Mouse (Mus musculus): ENCODE measurements around the gene C8a. TPM values are rescaled to one million over a fixed set of nuclear protein-coding genes. Genes with fewer than 3 reads are reported as not detected.

The C8a gene
- polyA plus RNA-seq, 1 experiment from 2014 or later: 0.51 TPM

DNA sequence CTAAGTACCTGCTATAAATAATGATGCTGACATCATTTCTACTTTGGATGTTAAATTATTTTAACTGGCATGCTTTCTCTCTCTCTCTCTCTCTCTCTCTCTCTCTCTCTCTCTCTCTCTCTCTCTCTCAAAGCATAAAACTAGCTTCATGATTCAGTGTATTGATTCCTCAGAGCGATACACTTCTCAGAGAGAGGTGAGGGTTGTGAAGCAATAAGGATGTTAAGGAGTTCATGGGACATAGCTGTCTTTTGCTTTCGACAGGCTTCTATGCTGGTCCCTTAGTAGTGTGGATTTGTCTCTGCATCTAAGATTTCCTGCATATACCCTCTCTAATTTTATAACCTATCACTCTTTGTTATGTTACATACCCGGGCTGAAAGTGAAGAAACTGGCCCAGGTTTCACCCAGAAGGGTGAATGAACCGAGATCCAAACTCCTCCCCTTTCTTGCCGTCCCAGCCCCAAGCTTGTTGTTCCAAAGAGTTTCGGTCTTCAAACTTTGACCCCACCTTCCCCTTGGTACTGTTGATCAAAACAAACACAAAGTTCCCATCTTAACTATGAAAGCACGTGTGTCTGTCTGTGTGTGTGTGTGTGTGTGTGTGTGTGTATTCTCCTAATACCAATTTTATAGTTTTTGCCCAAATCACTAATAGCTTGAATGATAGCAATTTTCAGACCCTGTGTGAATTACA, 51.7 kb downstream of the C8a start:
- Histone ChIP-seq H3K9me3 (ENCODE audit: control insufficient read depth, low read length) (no peaks in the 10 kb centered on the region), H3K27ac (ENCODE audit: low read depth, low read length) (no peak overlapping the region), H3K4me2 (replicated peaks; ENCODE audit: low read depth, low read length) (no peak overlapping the region), H3K36me3 (ENCODE audit: control insufficient read depth, insufficient read depth, low read length) (no peaks in the 10 kb centered on the region), H3K27me3 (ENCODE audit: control insufficient read depth, insufficient read depth, low read length) (no peaks in the 10 kb centered on the region), H3K4me1 (ENCODE audit: control insufficient read depth, insufficient read depth, low read length) (no peaks in the 10 kb centered on the region), H3K4me3 (ENCODE audit: low read length) (no peak overlapping the region), H3K9ac (ENCODE audit: low read depth, low read length) (no peak overlapping the region)
- 56% methylated on average over 7 of the region's 7 CpGs for WGBS
- no peak for ATAC-seq (ENCODE audit: low FRiP score, low TSS enrichment)

DNA sequence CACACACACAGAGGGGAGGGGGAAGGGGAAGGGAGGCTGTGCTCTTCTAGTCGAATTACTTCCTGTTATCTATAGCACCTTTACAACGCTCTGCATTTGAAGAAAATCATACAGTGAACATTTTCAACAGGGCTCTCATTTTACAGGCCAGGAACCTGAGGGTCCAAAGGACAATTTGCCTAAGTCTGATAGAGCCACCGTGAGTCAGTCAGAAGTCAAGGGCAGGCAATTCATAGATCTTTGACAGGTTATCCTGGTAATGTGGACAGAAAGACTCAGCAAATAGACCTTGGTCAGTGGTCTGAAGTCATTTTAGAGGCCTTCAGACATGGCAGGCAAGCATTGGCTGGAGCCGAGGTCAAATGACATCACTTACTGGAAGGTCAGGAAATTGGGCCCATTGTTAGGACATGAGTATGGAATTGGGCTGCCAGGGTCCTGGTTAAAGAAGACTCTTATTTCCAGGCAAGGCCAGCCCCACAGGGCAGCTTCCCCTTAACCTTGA, 52.5 kb downstream of the C8a start:
- no peaks in the 10 kb centered on the region for H3K36me3 ChIP-seq (ENCODE audit: control insufficient read depth, insufficient read depth, low read length)
- WGBS: 76% methylated on average over 4 of the region's 4 CpGs

GRCm38 (mm10) chr4:104819891-104820290, 56.3 kb downstream of the C8a start:
- Histone ChIP-seq H3K4me2 (replicated peaks; ENCODE audit: low read depth, low read length) (no peak overlapping the region), H3K36me3 (ENCODE audit: control insufficient read depth, insufficient read depth, low read length) (no peaks in the 10 kb centered on the region), H3K4me1 (ENCODE audit: control insufficient read depth, insufficient read depth, low read length) (no peaks in the 10 kb centered on the region), H3K4me3 (ENCODE audit: low read length) (no peak overlapping the region), H3K9me3 (ENCODE audit: control insufficient read depth, low read length) (no peaks in the 10 kb centered on the region), H3K9ac (ENCODE audit: low read depth, low read length) (no peak overlapping the region), H3K27ac (ENCODE audit: low read depth, low read length) (no peak overlapping the region), H3K27me3 (ENCODE audit: control insufficient read depth, insufficient read depth, low read length) (no peaks in the 10 kb centered on the region)
- ATAC-seq (ENCODE audit: low FRiP score, low TSS enrichment): no peak
- 58% methylated on average over 4 of the region's 4 CpGs for WGBS

More for the DNA sequence above, 52.5 kb downstream of the C8a start:
- no peaks in the 10 kb centered on the region for H3K27me3 ChIP-seq (ENCODE audit: control insufficient read depth, insufficient read depth, low read length)
- no peak overlapping the region for H3K9ac ChIP-seq (ENCODE audit: low read depth, low read length)
- no peak overlapping the region for H3K27ac ChIP-seq (ENCODE audit: low read depth, low read length)
- no peak for ATAC-seq (ENCODE audit: low FRiP score, low TSS enrichment)
- H3K4me1 ChIP-seq (ENCODE audit: control insufficient read depth, insufficient read depth, low read length): no peaks in the 10 kb centered on the region
- no peak overlapping the region for H3K4me3 ChIP-seq (ENCODE audit: low read length)
- H3K4me2 ChIP-seq (replicated peaks; ENCODE audit: low read depth, low read length): no peak overlapping the region
- H3K9me3 ChIP-seq (ENCODE audit: control insufficient read depth, low read length): no peaks in the 10 kb centered on the region

GRCm38 (mm10) chr4:104818986-104819385, 57.2 kb downstream of the C8a start:
- no peak overlapping the region for H3K9ac ChIP-seq (ENCODE audit: low read depth, low read length)
- no peak overlapping the region for H3K27ac ChIP-seq (ENCODE audit: low read depth, low read length)
- no peaks in the 10 kb centered on the region for H3K36me3 ChIP-seq (ENCODE audit: control insufficient read depth, insufficient read depth, low read length)
- no peak overlapping the region for H3K4me3 ChIP-seq (ENCODE audit: low read length)
- WGBS: 74% methylated on average over 4 of the region's 4 CpGs
- no peaks in the 10 kb centered on the region for H3K27me3 ChIP-seq (ENCODE audit: control insufficient read depth, insufficient read depth, low read length)
- no peaks in the 10 kb centered on the region for H3K4me1 ChIP-seq (ENCODE audit: control insufficient read depth, insufficient read depth, low read length)
- no peak for ATAC-seq (ENCODE audit: low FRiP score, low TSS enrichment)
- H3K9me3 ChIP-seq (ENCODE audit: control insufficient read depth, low read length): no peaks in the 10 kb centered on the region
- H3K4me2 ChIP-seq (replicated peaks; ENCODE audit: low read depth, low read length): no peak overlapping the region

DNA sequence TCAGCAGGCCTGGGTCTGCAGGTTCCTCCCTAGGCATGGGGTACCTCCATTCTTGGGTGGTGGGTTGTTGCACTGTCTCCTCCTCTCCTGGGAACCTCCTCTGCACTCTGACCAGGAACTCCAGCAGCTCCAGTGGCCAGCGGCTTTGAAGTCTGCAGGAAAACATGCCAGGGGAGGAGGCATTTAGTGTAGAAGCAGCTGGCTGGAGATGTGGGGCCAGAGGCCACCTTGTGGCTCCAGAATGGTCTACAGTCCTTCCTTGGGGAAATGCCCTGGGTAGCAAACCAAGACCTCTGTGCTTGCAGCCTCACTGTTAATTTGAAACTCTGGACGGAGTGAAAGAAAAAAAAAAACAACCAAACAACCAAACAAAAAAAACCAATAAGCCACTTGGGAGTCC, 58.7 kb downstream of the C8a start:
- H3K9me3 ChIP-seq (ENCODE audit: control insufficient read depth, low read length): no peaks in the 10 kb centered on the region
- WGBS: 26% methylated on average over 2 of the region's 2 CpGs
- H3K9ac ChIP-seq (ENCODE audit: low read depth, low read length): no peak overlapping the region
- no peak overlapping the region for H3K4me2 ChIP-seq (replicated peaks; ENCODE audit: low read depth, low read length)
- no peak for ATAC-seq (ENCODE audit: low FRiP score, low TSS enrichment)
- H3K4me1 ChIP-seq (ENCODE audit: control insufficient read depth, insufficient read depth, low read length): no peaks in the 10 kb centered on the region
- no peak overlapping the region for H3K27ac ChIP-seq (ENCODE audit: low read depth, low read length)
- H3K36me3 ChIP-seq (ENCODE audit: control insufficient read depth, insufficient read depth, low read length): no peaks in the 10 kb centered on the region
- no peak overlapping the region for H3K4me3 ChIP-seq (ENCODE audit: low read length)
- no peaks in the 10 kb centered on the region for H3K27me3 ChIP-seq (ENCODE audit: control insufficient read depth, insufficient read depth, low read length)

- Histone ChIP-seq H3K36me3 (ENCODE audit: control insufficient read depth, insufficient read depth, low read length) (no peaks in the 10 kb centered on the region), H3K27me3 (ENCODE audit: control insufficient read depth, insufficient read depth, low read length) (no peaks in the 10 kb centered on the region), H3K27ac (ENCODE audit: low read depth, low read length) (no peak overlapping the region), H3K9me3 (ENCODE audit: control insufficient read depth, low read length) (no peaks in the 10 kb centered on the region), H3K4me3 (ENCODE audit: low read length) (no peak overlapping the region), H3K9ac (ENCODE audit: low read depth, low read length) (no peak overlapping the region), H3K4me1 (ENCODE audit: control insufficient read depth, insufficient read depth, low read length) (no peaks in the 10 kb centered on the region), H3K4me2 (replicated peaks; ENCODE audit: low read depth, low read length) (no peak overlapping the region)
- WGBS: 84% methylated on average over 4 of the region's 4 CpGs
- no peak for ATAC-seq (ENCODE audit: low FRiP score, low TSS enrichment)
Observed at GRCm38 (mm10) chr4:104816519-104817232, 59.5 kb downstream of the C8a start.

DNA sequence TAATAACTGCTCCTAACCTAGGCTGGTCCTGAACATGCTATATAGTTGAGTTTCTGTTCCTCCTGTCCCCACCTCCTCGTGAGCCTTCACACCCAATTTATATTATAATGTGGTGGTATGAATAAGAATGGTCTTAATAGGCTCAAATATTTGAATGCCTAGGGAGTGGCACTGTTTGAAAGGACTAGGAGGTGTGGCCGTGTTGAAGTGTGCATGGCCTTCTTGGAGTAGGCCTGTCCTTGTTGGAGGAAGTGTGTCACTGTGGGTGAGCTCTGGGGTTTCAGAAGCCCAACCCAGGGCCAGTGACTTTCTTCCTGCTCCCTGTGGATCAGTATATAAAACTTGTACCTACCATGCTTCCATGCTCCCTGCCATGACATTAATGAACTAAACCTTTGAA, 62.6 kb downstream of the C8a start:
- Histone ChIP-seq H3K36me3 (ENCODE audit: control insufficient read depth, insufficient read depth, low read length) (no peaks in the 10 kb centered on the region), H3K27me3 (ENCODE audit: control insufficient read depth, insufficient read depth, low read length) (no peaks in the 10 kb centered on the region), H3K27ac (ENCODE audit: low read depth, low read length) (no peak overlapping the region), H3K4me3 (ENCODE audit: low read length) (no peak overlapping the region), H3K9ac (ENCODE audit: low read depth, low read length) (no peak overlapping the region), H3K4me2 (replicated peaks; ENCODE audit: low read depth, low read length) (no peak overlapping the region), H3K4me1 (ENCODE audit: control insufficient read depth, insufficient read depth, low read length) (no peaks in the 10 kb centered on the region), H3K9me3 (ENCODE audit: control insufficient read depth, low read length) (no peaks in the 10 kb centered on the region)
- 87% methylated on average over 2 of the region's 2 CpGs for WGBS
- no peak for ATAC-seq (ENCODE audit: low FRiP score, low TSS enrichment)

DNA sequence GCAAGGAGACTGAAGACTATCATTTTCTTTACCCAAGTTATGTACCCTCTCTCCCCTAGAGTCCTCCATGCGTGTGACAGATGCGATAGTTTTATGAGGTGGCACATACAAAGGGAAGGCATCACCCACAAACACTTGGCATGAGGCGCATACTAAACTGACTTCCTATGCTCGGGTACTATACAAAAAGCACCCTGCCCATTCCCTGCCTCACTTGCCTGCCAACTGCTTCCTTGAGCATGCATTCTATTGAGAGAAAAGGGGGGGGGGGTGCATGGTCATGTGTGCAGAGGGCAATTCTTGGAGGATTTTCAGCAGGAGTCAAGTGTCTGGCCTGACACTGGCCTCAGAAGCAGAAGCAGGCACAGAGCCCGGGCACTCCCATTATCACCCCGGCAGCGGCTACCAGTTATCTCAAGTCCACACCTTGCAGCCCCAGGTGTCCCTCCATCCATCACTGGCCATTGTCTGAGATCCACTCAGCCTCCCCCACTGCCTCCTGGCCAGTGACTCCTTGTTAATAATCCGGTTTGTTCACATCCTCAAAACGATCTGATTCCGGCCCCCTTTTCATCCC, 65.4 kb downstream of the C8a start:
- ATAC-seq (ENCODE audit: low FRiP score, low TSS enrichment): no peak
- Histone ChIP-seq H3K9ac (ENCODE audit: low read depth, low read length) (no peak overlapping the region), H3K27me3 (ENCODE audit: control insufficient read depth, insufficient read depth, low read length) (no peaks in the 10 kb centered on the region), H3K9me3 (ENCODE audit: control insufficient read depth, low read length) (no peaks in the 10 kb centered on the region), H3K4me3 (ENCODE audit: low read length) (no peak overlapping the region), H3K36me3 (ENCODE audit: control insufficient read depth, insufficient read depth, low read length) (no peaks in the 10 kb centered on the region), H3K4me1 (ENCODE audit: control insufficient read depth, insufficient read depth, low read length) (no peaks in the 10 kb centered on the region), H3K4me2 (replicated peaks; ENCODE audit: low read depth, low read length) (no peak overlapping the region), H3K27ac (ENCODE audit: low read depth, low read length) (no peak overlapping the region)
- 71% methylated on average over 10 of the region's 10 CpGs for WGBS

Measured in kidney, embryonic 14.5 days (tissue).